Mouse (Mus musculus) CH12.LX (cell line): ENCODE results near the gene Zfp772. TPM values are rescaled to one million over a fixed set of nuclear protein-coding genes. Genes with fewer than 3 reads are reported as not detected.
A peak's percentile ranks its signal among the peaks of the same experiment; 100 is the strongest.

Source experiments
- DNase-seq: peaks from one replicate; pipeline ENCODE4 v3.0.0-alpha.2; 2013; ENCODE audit errors: extremely low read depth
- H3K27ac ChIP-seq: 2 replicates; pipeline ENCODE4 v1.5.1; 2012; ENCODE audit warnings: low read depth, mild to moderate bottlenecking, control low read depth, moderate library complexity; ENCODE audit not compliant: insufficient read depth
- H3K27me3 ChIP-seq: replicated peaks from 2 replicates; pipeline ENCODE3; 2012; ENCODE audit warnings: inconsistent platforms
- H3K36me3 ChIP-seq, 2 experiments: replicated peaks in 1 of 2; 2 replicates each; pipeline versions ENCODE3 to v1.6.1; 2012; ENCODE audit warnings: inconsistent platforms in 1 of 2, low read length in 1 of 2, mild to moderate bottlenecking in 1 of 2, mixed read lengths in 1 of 2, moderate library complexity in 1 of 2; ENCODE audit not compliant: control insufficient read depth in 1 of 2, insufficient read depth in 1 of 2
- H3K4me1 ChIP-seq, 2 experiments: 2 replicates each; pipeline ENCODE4 v1.6.1; 2012; ENCODE audit warnings: inconsistent platforms in 1 of 2, moderate library complexity in 1 of 2; ENCODE audit not compliant: insufficient read depth in 2 of 2, control insufficient read depth in 1 of 2
- H3K4me2 ChIP-seq: 2 replicates; pipeline ENCODE4 v1.6.1; 2012; ENCODE audit warnings: low read depth, mild to moderate bottlenecking, control low read depth; ENCODE audit not compliant: poor library complexity, insufficient read depth, severe bottlenecking
- H3K4me3 ChIP-seq, 3 experiments: fragments of 150-350 bp in 1 of 3; sonication (generic) in 1 of 3; replicated peaks in 1 of 3; 2 replicates each; pipeline versions ENCODE3 to v1.5.1; 2011 to 2012; ENCODE audit warnings: low read depth in 2 of 3, low read length in 2 of 3, mild to moderate bottlenecking in 2 of 3, moderate library complexity in 2 of 3, control low read depth in 1 of 3, improper control_type of control experiment in 1 of 3, inconsistent platforms in 1 of 3, mixed read lengths in 1 of 3; ENCODE audit not compliant: poor library complexity in 1 of 3
- H3K79me2 ChIP-seq: replicated peaks from 2 replicates; pipeline ENCODE4 v1.6.1; 2012; ENCODE audit warnings: mild to moderate bottlenecking, moderate library complexity; ENCODE audit not compliant: control insufficient read depth, poor library complexity, insufficient read depth, severe bottlenecking; ENCODE audit errors: extremely low read depth
- H3K9ac ChIP-seq: 2 replicates; pipeline ENCODE4 v1.6.1; 2012; ENCODE audit warnings: low read depth, mild to moderate bottlenecking, control low read depth, moderate library complexity; ENCODE audit not compliant: insufficient read depth
- H3K9me3 ChIP-seq: replicated peaks from 2 replicates; pipeline ENCODE3; 2012; ENCODE audit warnings: low read length, inconsistent platforms, mixed read lengths
- CHD1 ChIP-seq: IDR thresholded peaks from 2 replicates; pipeline ENCODE4 v1.6.1; 2012; ENCODE audit warnings: low read depth, low read length, improper control_type of control experiment, inconsistent platforms
- CTCF ChIP-seq, 2 experiments: IDR thresholded peaks in 1 of 2; conservative IDR thresholded peaks in 1 of 2; 2 replicates each; pipeline ENCODE4 v1.5.1; 2011 to 2012; ENCODE audit warnings: low read depth in 2 of 2, low read length in 2 of 2, improper control_type of control experiment in 1 of 2, inconsistent platforms in 1 of 2, mild to moderate bottlenecking in 1 of 2, moderate library complexity in 1 of 2
- E2F4 ChIP-seq: IDR thresholded peaks from 2 replicates; pipeline ENCODE4 v1.6.1; 2011; ENCODE audit warnings: low read depth, low read length, improper control_type of control experiment; ENCODE audit not compliant: insufficient replicate concordance
- ELF1 ChIP-seq: IDR thresholded peaks from 2 replicates; pipeline ENCODE4 v1.6.1; 2014; ENCODE audit warnings: low read depth, mild to moderate bottlenecking, inconsistent platforms, low read length, improper control_type of control experiment
- EP300 ChIP-seq: IDR thresholded peaks from 2 replicates; pipeline ENCODE4 v1.6.1; 2011; ENCODE audit warnings: low read length, improper control_type of control experiment
- HCFC1 ChIP-seq: IDR thresholded peaks from 2 replicates; pipeline ENCODE4 v1.6.1; 2012; ENCODE audit warnings: low read depth, mild to moderate bottlenecking, inconsistent platforms, low read length, improper control_type of control experiment
- KAT2A ChIP-seq: IDR thresholded peaks from 2 replicates; pipeline ENCODE4 v1.6.1; 2012; ENCODE audit warnings: low read length, improper control_type of control experiment, inconsistent platforms; ENCODE audit not compliant: insufficient replicate concordance
- MAX ChIP-seq: IDR thresholded peaks from 2 replicates; pipeline ENCODE4 v1.6.1; 2011; ENCODE audit warnings: low read length, improper control_type of control experiment
- NELFE ChIP-seq: IDR thresholded peaks from 2 replicates; pipeline ENCODE4 v1.6.1; 2011; ENCODE audit warnings: low read depth, low read length, improper control_type of control experiment
- POLR2AphosphoS2 ChIP-seq: IDR thresholded peaks from 2 replicates; pipeline ENCODE4 v1.6.1; 2011; ENCODE audit warnings: low read depth, low read length, improper control_type of control experiment
- RAD21 ChIP-seq: IDR thresholded peaks from 2 replicates; pipeline ENCODE4 v1.6.1; 2011; ENCODE audit warnings: low read depth, mild to moderate bottlenecking, low read length, improper control_type of control experiment, moderate library complexity
- SMC3 ChIP-seq: IDR thresholded peaks from 2 replicates; pipeline ENCODE4 v1.6.1; 2011; ENCODE audit warnings: low read depth, low read length, improper control_type of control experiment
- UBTF ChIP-seq: IDR thresholded peaks from 2 replicates; pipeline ENCODE4 v1.6.1; 2012; ENCODE audit warnings: low read depth, mild to moderate bottlenecking, inconsistent platforms, low read length, improper control_type of control experiment, moderate library complexity
- dilution Hi-C: fragments of 300-500 bp; cut with MboI; formaldehyde crosslinking; loops from 2 replicates; pipeline ENCODE4 v1.14.3; 2020; ENCODE audit warnings: low sequenced_read_pairs; ENCODE audit not compliant: extremely low pct_unique_long_range_greater_than_20kb, extremely low pct_ligation_motif_present
- in situ Hi-C: fragments of 300-500 bp; cut with MboI; formaldehyde crosslinking; loops from 3 replicates; pipeline ENCODE4 v1.14.3; 2019; ENCODE audit warnings: low sequenced_read_pairs, low pct_ligation_motif_present, low pct_unique_long_range_greater_than_20kb, mixed read lengths
- polyA plus RNA-seq: library from polyadenylated mRNA; unstranded; fragments of >175 nt; gene quantifications from 2 replicates; pipeline ENCODE4 v1.2.1, GENCODE M21; 2012; ENCODE audit warnings: low read depth; ENCODE audit not compliant: insufficient read length
- total RNA-seq, 2 experiments: library from RNA; depleted of rRNA; stranded (reverse); fragments of 300-350 nt in 1 of 2; fragments of >200 nt in 1 of 2; gene quantifications; 2 replicates each; pipeline ENCODE4 v1.2.3; 2012 to 2014

Zfp772 gene
- total and polyA plus RNA-seq, 3 experiments, result 1.6 to 3.5 (median 2.8) TPM

GRCm38 (mm10) chr7:7187417-7188190 lies 22.2 kb downstream of the Zfp772 start:
- Histone ChIP-seq H3K79me2 (no peaks in the 10 kb centered on the region), H3K4me2 (peak overlapping the region; percentile 95), H3K4me1 (no peaks in the 10 kb centered on the region), H3K27me3 (peaks cover 3% of the 10 kb centered on the region), H3K36me3 (peaks cover 2 to 6% of the 10 kb centered on the region in 2 experiments), H3K4me3 (peak overlapping the region; percentile 23 to 79 (median 52)), H3K27ac (no peak overlapping the region), H3K9ac (peak overlapping the region; percentile 69; the same call in 1 of the 2 replicates), H3K9me3 (no peaks in the 10 kb centered on the region)
- dilution Hi-C loops (no loop called here), in situ Hi-C loops (no loop called here)
- peak; percentile 13 for DNase-seq
- TF ChIP-seq MAX, result no peak
- TF ChIP-seq HCFC1, result no peak
- TF ChIP-seq ELF1, result no peak
- TF ChIP-seq EP300, result no peak
- no peak for TF ChIP-seq CHD1
- TF ChIP-seq RAD21, result peak; percentile 26
- TF ChIP-seq SMC3, result peak; percentile 45; the same call in 1 of the 2 replicates
- TF ChIP-seq POLR2AphosphoS2, result no peak
- peak in 1 of 2 experiments; percentile 52; a peak in 2 of 4 replicates for TF ChIP-seq CTCF (conservative IDR thresholded peaks at IDR 0.05 in 1 of 2, IDR thresholded peaks at IDR 0.05 in 1 of 2; ENCODE audit: low read depth in 2 of 2, low read length in 2 of 2)
- TF ChIP-seq UBTF, result no peak

- Histone ChIP-seq H3K36me3 (peaks cover 18 to 23% of the 10 kb centered on the region in 2 experiments), H3K9ac (no peak overlapping the region), H3K4me3 (no peak overlapping the region), H3K27me3 (peaks cover 3% of the 10 kb centered on the region), H3K27ac (no peak overlapping the region), H3K4me2 (no peak overlapping the region), H3K4me1 (no peaks in the 10 kb centered on the region), H3K9me3 (no peaks in the 10 kb centered on the region), H3K79me2 (no peaks in the 10 kb centered on the region)
- dilution Hi-C loops (no loop called here), in situ Hi-C loops (no loop called here)
- TF ChIP-seq NELFE (no peak), E2F4 (no peak), KAT2A (no peak)
- no peak for DNase-seq
Measured at GRCm38 (mm10) chr7:7185897-7186296, 23.9 kb downstream of the Zfp772 start.
